Mouse (Mus musculus) ES-Bruce4 (cell line): Measurements from ENCODE around the gene Celf2.

ENCODE experiments used
- EP300 ChIP-seq: IDR thresholded peaks from 2 replicates; pipeline ENCODE4 v1.6.1; 2011; ENCODE audit warnings: low read depth, low read length; ENCODE audit not compliant: insufficient read depth
- POLR2A ChIP-seq: IDR thresholded peaks from one replicate; pipeline ENCODE4 v1.8.1; 2011; ENCODE audit warnings: low read length; ENCODE audit not compliant: insufficient read depth

DNA sequence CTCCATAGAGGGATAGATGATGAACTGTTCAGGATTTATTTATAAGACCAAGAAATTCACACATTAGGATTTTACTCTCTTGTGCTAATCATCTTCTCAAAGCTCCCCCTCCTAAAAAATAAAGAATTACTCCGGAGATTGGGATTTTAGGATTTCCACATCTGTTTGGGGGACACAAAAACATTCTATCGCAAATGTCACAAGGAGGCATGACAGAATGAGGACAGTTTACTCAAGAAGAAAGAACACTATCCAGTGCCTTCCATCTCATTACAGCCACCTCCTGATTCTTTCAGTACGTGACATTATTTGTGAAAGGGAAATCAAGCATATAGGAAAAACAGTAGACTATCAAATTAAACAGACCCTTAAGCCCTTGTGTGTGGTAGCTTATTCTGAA lies 150.5 kb downstream of the Celf2 start:
- TF ChIP-seq POLR2A = no peak
- TF ChIP-seq EP300 = no peak
